Mouse (Mus musculus) testis, adult 2 months (tissue): Measurements from ENCODE around the gene Rab11fip4. TPM values are rescaled to one million over a fixed set of nuclear protein-coding genes. Genes with fewer than 3 reads are reported as not detected.

ENCODE experiments used
- H3K27ac ChIP-seq: fragments of 200-500 bp; 2 replicates; pipeline ENCODE4 v1.5.1; 2012; ENCODE audit warnings: low read depth, low read length; ENCODE audit not compliant: control insufficient read depth, insufficient read depth
- H3K27me3 ChIP-seq: fragments of 200-500 bp; 2 replicates; pipeline ENCODE4 v1.6.1; 2012; ENCODE audit warnings: mild to moderate bottlenecking, low read length, moderate library complexity; ENCODE audit not compliant: control insufficient read depth, insufficient read depth
- H3K36me3 ChIP-seq: fragments of 200-500 bp; 2 replicates; pipeline ENCODE4 v1.6.1; 2012; ENCODE audit warnings: mild to moderate bottlenecking, low read length; ENCODE audit not compliant: control insufficient read depth, insufficient read depth
- H3K4me1 ChIP-seq: fragments of 200-500 bp; 2 replicates; pipeline ENCODE4 v1.6.1; 2012; ENCODE audit warnings: low read length; ENCODE audit not compliant: control insufficient read depth, insufficient read depth
- H3K4me3 ChIP-seq: fragments of 200-500 bp; 2 replicates; pipeline ENCODE4 v1.5.1; 2012; ENCODE audit warnings: low read depth, mild to moderate bottlenecking, low read length, moderate library complexity, mixed read lengths; ENCODE audit not compliant: control insufficient read depth
- CTCF ChIP-seq: fragments of 200-500 bp; IDR thresholded peaks from 2 replicates; pipeline ENCODE4 v1.5.1; 2012; ENCODE audit warnings: low read depth, mild to moderate bottlenecking, inconsistent platforms, low read length, moderate library complexity; ENCODE audit not compliant: control insufficient read depth, insufficient read depth, insufficient replicate concordance
- POLR2A ChIP-seq: fragments of 200-500 bp; IDR thresholded peaks from 2 replicates; pipeline ENCODE4 v1.6.1; 2012; ENCODE audit warnings: low read depth, mild to moderate bottlenecking, inconsistent platforms, low read length, moderate library complexity; ENCODE audit not compliant: control insufficient read depth
- polyA plus RNA-seq: library from polyadenylated mRNA; depleted of rRNA; stranded (reverse); fragments of >200 nt; gene quantifications from 2 replicates; pipeline ENCODE4 v1.2.3, GENCODE M21; 2012

Gene Rab11fip4
- polyA plus RNA-seq, 1 experiment = 12.1 TPM

GRCm38 (mm10) chr11:79646467-79647070, 55.6 kb downstream of the Rab11fip4 start:
- Histone ChIP-seq H3K36me3 (no peaks in the 10 kb centered on the region), H3K27me3 (no peaks in the 10 kb centered on the region), H3K27ac (no peak overlapping the region), H3K4me3 (no peak overlapping the region), H3K4me1 (no peaks in the 10 kb centered on the region)
- no peak for TF ChIP-seq CTCF
- TF ChIP-seq POLR2A = no peak

- TF ChIP-seq POLR2A = no peak
- H3K27me3 ChIP-seq = no peaks in the 10 kb centered on the region
- no peak overlapping the region for H3K4me3 ChIP-seq
- H3K27ac ChIP-seq = no peak overlapping the region
- no peaks in the 10 kb centered on the region for H3K4me1 ChIP-seq
- H3K36me3 ChIP-seq = no peaks in the 10 kb centered on the region
These were observed 56.1 kb downstream of the Rab11fip4 start for GRCm38 (mm10) chr11:79647071-79647501.

GRCm38 (mm10) chr11:79650359-79650835, 59.4 kb downstream of the Rab11fip4 start:
- no peaks in the 10 kb centered on the region for H3K4me1 ChIP-seq
- no peak overlapping the region for H3K4me3 ChIP-seq
- no peaks in the 10 kb centered on the region for H3K27me3 ChIP-seq
- H3K27ac ChIP-seq = no peak overlapping the region
- TF ChIP-seq CTCF (no peak), POLR2A (no peak)
- H3K36me3 ChIP-seq = no peaks in the 10 kb centered on the region

- Histone ChIP-seq H3K4me3 (no peak overlapping the region), H3K27me3 (no peaks in the 10 kb centered on the region), H3K27ac (no peak overlapping the region), H3K4me1 (no peaks in the 10 kb centered on the region), H3K36me3 (no peaks in the 10 kb centered on the region)
- TF ChIP-seq CTCF = no peak
- no peak for TF ChIP-seq POLR2A
These were observed 61.2 kb downstream of the Rab11fip4 start for GRCm38 (mm10) chr11:79652257-79652656.

GRCm38 (mm10) chr11:79652921-79653575, 62.0 kb downstream of the Rab11fip4 start:
- Histone ChIP-seq H3K27ac (no peak overlapping the region), H3K4me1 (no peaks in the 10 kb centered on the region), H3K4me3 (no peak overlapping the region), H3K27me3 (no peaks in the 10 kb centered on the region), H3K36me3 (no peaks in the 10 kb centered on the region)
- TF ChIP-seq POLR2A = no peak
- no peak for TF ChIP-seq CTCF

- Histone ChIP-seq H3K27ac (no peak overlapping the region), H3K4me1 (peaks cover 2% of the 10 kb centered on the region), H3K27me3 (no peaks in the 10 kb centered on the region), H3K36me3 (no peaks in the 10 kb centered on the region), H3K4me3 (no peak overlapping the region)
- no peak for TF ChIP-seq POLR2A
- TF ChIP-seq CTCF = no peak
These were observed 63.4 kb downstream of the Rab11fip4 start for GRCm38 (mm10) chr11:79654407-79654831.

- Histone ChIP-seq H3K4me3 (no peak overlapping the region), H3K36me3 (no peaks in the 10 kb centered on the region)
- TF ChIP-seq POLR2A = no peak
- TF ChIP-seq CTCF = no peak
These were observed 64.6 kb downstream of the Rab11fip4 start for GRCm38 (mm10) chr11:79655592-79655991.

More at GRCm38 (mm10) chr11:79655592-79655991, 64.6 kb downstream of the Rab11fip4 start:
- H3K27me3 ChIP-seq = no peaks in the 10 kb centered on the region
- peaks cover 5% of the 10 kb centered on the region for H3K4me1 ChIP-seq
- H3K27ac ChIP-seq = no peak overlapping the region
